Mouse (Mus musculus): ENCODE measurements around the gene Rtcb. TPM values are rescaled to one million over a fixed set of nuclear protein-coding genes. Genes with fewer than 3 reads are reported as not detected.
A peak's percentile ranks its signal among the peaks of the same experiment; 100 is the strongest.

The Rtcb gene
- polyA plus RNA-seq, 1 experiment from 2014 or later, result 204 TPM

DNA sequence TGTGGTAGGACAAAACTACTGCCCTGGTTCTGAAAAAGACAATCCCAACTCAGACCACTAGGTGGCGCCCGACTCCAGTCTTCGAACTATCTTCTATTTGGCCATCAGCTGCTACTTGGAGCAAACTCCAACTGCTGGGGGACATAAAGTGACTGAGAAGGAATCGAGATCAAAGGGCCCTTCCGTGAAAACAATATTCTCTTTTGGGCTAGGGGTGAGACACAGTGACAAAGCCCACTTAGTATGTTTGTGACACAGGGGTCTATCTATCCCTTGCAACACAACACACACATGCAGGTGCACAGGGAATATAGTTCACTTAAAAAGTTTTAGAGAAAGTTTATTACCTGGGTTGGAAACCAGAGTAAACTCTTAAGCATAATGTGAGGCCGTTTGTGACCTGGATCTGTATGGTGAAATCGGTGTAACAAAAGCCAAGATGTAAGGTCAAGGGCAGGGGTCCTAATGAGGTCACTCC, 10.6 kb upstream of the Rtcb start:
- Histone ChIP-seq H3K9ac (0 out of 2 replicates have a peak overlapping the region, but pooled peaks have one; percentile 27), H3K27ac (no peak overlapping the region), H3K4me3 (no peak overlapping the region), H3K36me3 (no peaks in the 10 kb centered on the region), H3K9me3 (no peaks in the 10 kb centered on the region), H3K27me3 (no peaks in the 10 kb centered on the region), H3K4me2 (no peak overlapping the region), H3K4me1 (no peaks in the 10 kb centered on the region)
- 12% methylated on average over 7 of the region's 7 CpGs for WGBS
- ATAC-seq (ENCODE audit: insufficient number of reproducible peaks, insufficient read depth, low FRiP score, low TSS enrichment, low read depth), result no peak

DNA sequence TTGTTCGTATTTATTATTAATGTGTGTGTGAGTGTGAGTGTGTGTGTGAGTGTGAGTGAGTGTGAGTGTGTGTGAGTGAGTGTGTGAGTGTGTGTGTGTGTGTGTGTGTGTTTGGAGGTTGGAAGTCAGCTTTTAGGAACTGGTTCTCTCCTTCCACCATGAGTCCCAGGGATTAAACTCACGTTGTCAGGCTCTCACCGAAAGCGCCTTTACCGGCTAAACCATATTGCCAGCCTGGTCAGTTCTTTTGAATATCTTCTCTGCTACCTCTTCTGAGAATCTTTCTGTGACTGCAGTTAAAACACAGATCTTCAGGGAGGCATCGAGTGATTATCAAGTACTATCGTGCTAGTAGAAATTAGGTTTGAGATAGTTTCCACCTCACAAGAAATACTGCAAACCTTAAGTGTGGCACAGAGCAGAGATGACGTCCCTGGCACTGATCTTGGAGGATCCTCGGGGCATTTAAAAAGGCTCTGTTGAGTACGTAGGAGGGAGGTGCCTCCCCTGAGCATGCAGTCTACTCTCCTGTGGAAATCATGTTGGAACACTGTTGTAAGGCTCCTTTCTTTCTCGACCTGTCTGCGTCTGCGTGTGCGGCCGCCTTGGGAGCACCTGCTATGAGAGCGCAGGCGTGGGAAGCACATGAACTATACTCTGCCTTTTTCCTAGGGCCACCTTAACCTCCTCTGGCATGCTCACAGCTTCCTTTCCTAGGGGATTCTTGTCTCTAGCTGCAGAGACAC, 10.0 kb upstream of the Rtcb start:
- Histone ChIP-seq H3K27ac (no peak overlapping the region), H3K4me3 (no peak overlapping the region)

DNA sequence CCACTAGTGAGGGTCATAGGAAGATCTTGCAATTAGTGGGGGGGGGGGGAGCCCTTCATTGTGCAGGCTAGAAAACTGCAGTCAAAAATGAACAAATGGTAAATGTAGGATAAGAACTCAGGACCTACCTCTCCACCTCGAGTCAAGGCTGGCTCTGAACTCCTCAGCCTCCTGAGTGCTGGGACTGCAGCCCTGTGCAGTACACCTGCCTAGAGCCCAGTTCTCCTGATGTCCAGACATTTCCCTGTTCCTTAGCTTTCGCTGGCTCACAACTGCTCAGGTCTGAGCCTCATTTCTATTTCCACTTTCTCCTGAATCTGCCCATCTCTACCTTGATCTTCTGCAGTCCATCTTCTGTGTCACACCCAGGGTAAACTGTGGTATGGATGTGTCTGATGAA, 8.9 kb upstream of the Rtcb start:
- no peak for ATAC-seq (ENCODE audit: insufficient number of reproducible peaks, insufficient read depth, low FRiP score, low TSS enrichment, low read depth)
- Histone ChIP-seq H3K4me2 (no peak overlapping the region), H3K4me3 (no peak overlapping the region), H3K27me3 (no peaks in the 10 kb centered on the region), H3K36me3 (no peaks in the 10 kb centered on the region), H3K9ac (no peak overlapping the region), H3K27ac (no peak overlapping the region), H3K4me1 (no peaks in the 10 kb centered on the region), H3K9me3 (no peaks in the 10 kb centered on the region)
- WGBS, result 56% methylated on average over 2 of the region's 2 CpGs

More for the DNA sequence above, 10.0 kb upstream of the Rtcb start:
- no peaks in the 10 kb centered on the region for H3K4me1 ChIP-seq
- no peaks in the 10 kb centered on the region for H3K9me3 ChIP-seq
- no peaks in the 10 kb centered on the region for H3K36me3 ChIP-seq
- 64% methylated on average over 17 of the region's 17 CpGs for WGBS
- H3K4me2 ChIP-seq, result no peak overlapping the region
- H3K9ac ChIP-seq, result 0 out of 2 replicates have a peak overlapping the region, but pooled peaks have one; percentile 27
- no peak for ATAC-seq (ENCODE audit: insufficient number of reproducible peaks, insufficient read depth, low FRiP score, low TSS enrichment, low read depth)
- H3K27me3 ChIP-seq, result no peaks in the 10 kb centered on the region

DNA sequence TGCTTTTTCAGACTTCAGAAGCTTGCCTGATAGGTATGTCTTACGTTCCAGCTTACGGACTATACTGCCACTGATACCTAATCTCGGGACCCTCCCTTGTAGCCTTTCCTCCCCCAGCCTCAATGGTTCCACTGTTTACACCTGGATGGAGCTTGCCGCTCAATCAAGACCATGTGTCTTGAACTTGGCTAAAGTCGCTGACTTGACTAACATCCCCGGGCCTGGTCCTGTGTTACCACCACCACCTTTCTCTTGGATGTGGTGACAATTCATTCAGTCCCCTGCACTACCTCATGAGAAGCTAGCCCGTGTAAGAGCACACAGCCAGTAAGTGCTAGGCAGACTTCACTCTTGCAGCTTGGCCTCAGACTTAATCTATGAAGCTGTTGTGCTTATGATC, 6.7 kb upstream of the Rtcb start:
- H3K36me3 ChIP-seq, result no peaks in the 10 kb centered on the region
- WGBS, result 81% methylated on average over 7 of the region's 7 CpGs
- H3K9me3 ChIP-seq, result no peaks in the 10 kb centered on the region
- ATAC-seq (ENCODE audit: insufficient number of reproducible peaks, insufficient read depth, low FRiP score, low TSS enrichment, low read depth), result no peak
- H3K9ac ChIP-seq, result no peak overlapping the region
- H3K4me2 ChIP-seq, result no peak overlapping the region
- no peaks in the 10 kb centered on the region for H3K4me1 ChIP-seq
- no peak overlapping the region for H3K27ac ChIP-seq
- H3K4me3 ChIP-seq, result no peak overlapping the region
- H3K27me3 ChIP-seq, result no peaks in the 10 kb centered on the region

DNA sequence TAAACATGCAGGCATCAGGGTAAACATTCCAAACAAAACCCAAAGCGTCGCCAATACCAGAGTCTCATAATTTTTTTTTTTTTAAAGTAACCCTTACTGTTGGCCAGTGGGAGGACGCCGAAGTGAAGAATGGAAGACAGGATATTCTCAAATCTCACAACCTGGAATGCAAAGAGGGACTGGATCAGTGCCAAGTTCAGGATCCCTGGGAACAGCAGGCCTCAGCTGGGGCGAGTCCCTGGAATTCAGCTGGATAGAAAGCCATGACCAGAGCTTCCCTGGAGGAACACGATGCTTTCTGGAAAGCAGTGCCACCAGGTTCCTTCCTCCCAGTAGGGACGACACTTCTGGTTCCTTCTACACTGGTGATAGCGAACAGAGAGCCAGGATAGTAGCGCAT, 5.3 kb upstream of the Rtcb start:
- H3K36me3 ChIP-seq, result no peaks in the 10 kb centered on the region
- no peaks in the 10 kb centered on the region for H3K9me3 ChIP-seq
- no peak overlapping the region for H3K9ac ChIP-seq
- no peak overlapping the region for H3K4me2 ChIP-seq
- WGBS, result 72% methylated on average over 9 of the region's 9 CpGs
- no peaks in the 10 kb centered on the region for H3K4me1 ChIP-seq
- H3K4me3 ChIP-seq, result no peak overlapping the region
- ATAC-seq (ENCODE audit: insufficient number of reproducible peaks, insufficient read depth, low FRiP score, low TSS enrichment, low read depth), result no peak
- no peaks in the 10 kb centered on the region for H3K27me3 ChIP-seq
- H3K27ac ChIP-seq, result no peak overlapping the region

DNA sequence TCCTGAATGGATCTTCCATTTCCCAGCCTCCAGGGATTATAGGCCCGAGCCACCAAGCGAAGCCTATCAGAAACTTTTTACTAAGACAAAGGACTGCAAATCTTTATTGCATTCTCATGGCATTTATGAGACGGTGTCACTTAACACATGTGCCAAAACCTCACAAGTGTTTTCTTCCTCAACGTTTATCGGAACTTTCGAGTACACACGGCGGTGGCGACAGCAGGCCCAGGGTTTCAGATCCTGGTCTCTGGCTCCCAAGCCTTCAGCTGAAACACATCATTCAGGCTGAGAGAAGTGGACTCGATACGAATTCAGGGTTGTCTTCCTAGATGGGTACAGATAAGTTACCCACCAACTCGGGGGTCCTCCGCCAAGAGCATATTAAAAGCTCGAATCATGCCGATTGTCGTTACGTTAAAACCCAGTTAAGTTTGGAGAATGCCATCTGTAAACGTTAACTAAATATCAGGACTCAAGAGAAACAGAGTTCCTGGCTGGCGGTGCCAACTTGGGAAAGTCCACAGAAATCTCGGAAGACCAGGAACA, 678 bp downstream of the Rtcb start:
- peak overlapping the region; percentile 84 for H3K27ac ChIP-seq
- peak overlapping the region; percentile 96 for H3K9ac ChIP-seq
- no peaks in the 10 kb centered on the region for H3K9me3 ChIP-seq
- no peak for ATAC-seq (ENCODE audit: insufficient number of reproducible peaks, insufficient read depth, low FRiP score, low TSS enrichment, low read depth)
- H3K4me3 ChIP-seq, result peak overlapping the region; percentile 99
- H3K36me3 ChIP-seq, result peaks cover 36% of the 10 kb centered on the region
- WGBS, result 5% methylated on average over 20 of the region's 20 CpGs
- peak overlapping the region; percentile 88 for H3K4me2 ChIP-seq
- H3K4me1 ChIP-seq, result peaks cover 7% of the 10 kb centered on the region; the same call in 1 of the 2 replicates
- no peaks in the 10 kb centered on the region for H3K27me3 ChIP-seq

DNA sequence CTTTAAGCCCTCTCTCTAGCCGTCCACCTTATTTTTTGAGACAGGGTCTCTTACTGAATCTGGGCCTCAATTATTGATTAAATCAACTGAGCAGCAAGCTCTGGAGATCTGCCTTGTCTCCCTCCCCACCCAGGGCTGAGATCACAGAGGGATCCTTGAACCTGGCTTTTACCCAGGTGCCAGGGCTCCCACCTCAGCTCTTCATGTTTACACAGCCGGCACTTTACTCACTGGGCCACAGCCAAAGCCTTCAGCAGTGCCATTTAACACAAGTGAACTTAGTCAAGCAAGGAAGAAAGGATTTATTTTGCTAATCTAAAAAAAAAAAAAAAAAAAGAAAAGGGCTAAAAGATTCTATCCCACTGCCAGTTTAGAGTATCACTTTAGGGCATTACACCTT, 3.2 kb downstream of the Rtcb start:
- 86% methylated on average over 2 of the region's 2 CpGs for WGBS
- H3K9me3 ChIP-seq, result no peaks in the 10 kb centered on the region
- H3K4me2 ChIP-seq, result no peak overlapping the region
- no peak overlapping the region for H3K9ac ChIP-seq
- H3K4me1 ChIP-seq, result peaks cover 7% of the 10 kb centered on the region; the same call in 1 of the 2 replicates
- no peak for ATAC-seq (ENCODE audit: insufficient number of reproducible peaks, insufficient read depth, low FRiP score, low TSS enrichment, low read depth)
- no peak overlapping the region for H3K27ac ChIP-seq
- no peak overlapping the region for H3K4me3 ChIP-seq
- H3K27me3 ChIP-seq, result no peaks in the 10 kb centered on the region
- peaks cover 58% of the 10 kb centered on the region for H3K36me3 ChIP-seq

DNA sequence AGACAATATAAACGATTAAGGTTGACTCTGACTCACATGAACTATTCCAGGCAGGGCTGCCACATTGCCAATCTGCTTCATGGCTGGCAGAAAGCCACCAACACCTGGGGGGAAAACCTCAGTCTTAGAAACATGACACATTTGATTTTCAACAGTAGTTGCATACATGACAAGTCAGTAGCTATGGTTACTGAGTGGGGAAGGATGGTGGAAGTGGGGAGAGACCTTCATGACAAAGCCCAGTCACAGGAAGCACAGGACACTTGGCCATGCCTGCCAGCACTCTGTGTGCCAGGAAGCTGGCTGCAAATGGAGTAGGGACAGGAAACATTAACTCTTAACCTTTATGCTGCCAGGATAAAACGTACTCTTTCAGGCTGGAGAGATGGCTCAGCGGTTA, 4.2 kb downstream of the Rtcb start:
- Histone ChIP-seq H3K4me3 (no peak overlapping the region), H3K36me3 (peaks cover 68% of the 10 kb centered on the region), H3K27ac (no peak overlapping the region), H3K9ac (no peak overlapping the region), H3K4me1 (peaks cover 7% of the 10 kb centered on the region; the same call in 1 of the 2 replicates), H3K27me3 (no peaks in the 10 kb centered on the region), H3K4me2 (no peak overlapping the region), H3K9me3 (no peaks in the 10 kb centered on the region)
- 87% methylated on average over 3 of the region's 3 CpGs for WGBS
- ATAC-seq (ENCODE audit: insufficient number of reproducible peaks, insufficient read depth, low FRiP score, low TSS enrichment, low read depth), result no peak

DNA sequence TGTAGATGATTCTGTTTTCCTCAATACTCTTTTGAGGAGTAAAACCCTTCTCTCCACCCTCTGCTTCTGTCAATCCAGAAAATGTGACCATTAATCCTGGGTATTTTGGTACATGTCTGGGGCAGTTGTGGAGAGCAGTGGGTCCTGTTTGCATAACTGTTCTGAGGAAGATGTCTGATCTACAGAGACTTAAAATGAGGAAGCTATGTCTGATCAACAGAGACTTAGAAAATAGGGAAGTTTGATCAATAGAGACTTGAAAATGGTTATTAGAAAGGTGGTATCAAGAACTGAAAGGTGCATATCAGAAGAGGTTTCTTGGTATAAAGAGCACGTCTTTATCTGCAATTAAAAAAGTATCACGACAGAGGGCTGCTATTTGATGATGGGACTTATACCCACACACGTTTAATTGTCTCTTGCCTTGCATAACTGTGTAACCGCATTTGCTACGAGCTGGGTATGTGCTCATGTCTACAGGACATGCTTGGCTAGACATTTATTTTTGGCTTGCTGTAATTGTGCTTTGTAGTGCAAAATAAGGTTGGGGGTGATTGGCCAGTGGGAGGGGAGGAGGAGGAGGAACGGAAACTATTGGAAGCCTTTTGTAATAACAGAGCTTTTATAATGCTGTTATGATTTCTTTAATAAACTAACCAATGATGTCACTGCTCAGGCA, 5.7 kb downstream of the Rtcb start:
- Histone ChIP-seq H3K4me3 (no peak overlapping the region), H3K9me3 (no peaks in the 10 kb centered on the region), H3K27me3 (no peaks in the 10 kb centered on the region), H3K36me3 (peaks cover 81% of the 10 kb centered on the region), H3K27ac (no peak overlapping the region), H3K9ac (no peak overlapping the region), H3K4me2 (no peak overlapping the region), H3K4me1 (peaks cover 7% of the 10 kb centered on the region; the same call in 1 of the 2 replicates)
- ATAC-seq (ENCODE audit: insufficient number of reproducible peaks, insufficient read depth, low FRiP score, low TSS enrichment, low read depth), result no peak
- WGBS, result 90% methylated on average over 6 of the region's 6 CpGs

DNA sequence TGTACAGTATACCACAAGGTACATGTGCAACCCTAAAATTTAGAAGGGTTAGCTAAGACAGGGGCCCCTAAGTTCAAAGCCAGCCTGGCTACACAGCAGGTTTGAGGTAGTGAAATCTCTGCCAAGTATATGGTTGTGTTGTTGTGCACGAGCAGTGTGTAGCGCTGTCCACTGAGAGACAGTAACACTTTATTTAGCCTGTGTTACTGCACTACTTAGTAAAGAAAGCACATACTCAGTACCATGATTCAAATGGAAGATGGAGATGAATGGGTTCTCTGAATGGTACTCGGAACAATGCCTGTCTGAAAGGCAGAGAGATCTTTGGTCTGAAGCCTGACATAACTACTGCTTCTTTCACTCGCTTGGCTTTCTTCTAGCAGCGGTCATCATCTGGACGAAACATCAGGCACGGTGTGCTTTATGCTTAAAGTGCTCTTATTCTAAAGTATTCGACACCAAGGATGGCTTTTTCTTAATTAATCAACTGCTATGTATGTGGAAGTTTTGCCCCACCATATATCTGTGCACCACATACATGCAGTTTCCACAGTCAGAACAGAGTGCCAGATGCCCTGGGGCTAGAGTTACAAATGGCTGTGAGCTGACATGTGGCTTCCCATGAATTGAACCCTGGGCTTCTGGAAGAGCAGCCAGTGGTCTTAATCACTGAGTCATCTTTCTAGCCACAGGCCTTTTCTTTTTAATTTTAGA, 9.0 kb downstream of the Rtcb start:
- Histone ChIP-seq H3K4me1 (no peaks in the 10 kb centered on the region), H3K27me3 (no peaks in the 10 kb centered on the region), H3K9ac (no peak overlapping the region), H3K36me3 (peaks cover 93% of the 10 kb centered on the region), H3K4me3 (no peak overlapping the region), H3K27ac (no peak overlapping the region), H3K9me3 (no peaks in the 10 kb centered on the region), H3K4me2 (no peak overlapping the region)
- ATAC-seq (ENCODE audit: insufficient number of reproducible peaks, insufficient read depth, low FRiP score, low TSS enrichment, low read depth), result no peak
- WGBS, result 91% methylated on average over 8 of the region's 8 CpGs

DNA sequence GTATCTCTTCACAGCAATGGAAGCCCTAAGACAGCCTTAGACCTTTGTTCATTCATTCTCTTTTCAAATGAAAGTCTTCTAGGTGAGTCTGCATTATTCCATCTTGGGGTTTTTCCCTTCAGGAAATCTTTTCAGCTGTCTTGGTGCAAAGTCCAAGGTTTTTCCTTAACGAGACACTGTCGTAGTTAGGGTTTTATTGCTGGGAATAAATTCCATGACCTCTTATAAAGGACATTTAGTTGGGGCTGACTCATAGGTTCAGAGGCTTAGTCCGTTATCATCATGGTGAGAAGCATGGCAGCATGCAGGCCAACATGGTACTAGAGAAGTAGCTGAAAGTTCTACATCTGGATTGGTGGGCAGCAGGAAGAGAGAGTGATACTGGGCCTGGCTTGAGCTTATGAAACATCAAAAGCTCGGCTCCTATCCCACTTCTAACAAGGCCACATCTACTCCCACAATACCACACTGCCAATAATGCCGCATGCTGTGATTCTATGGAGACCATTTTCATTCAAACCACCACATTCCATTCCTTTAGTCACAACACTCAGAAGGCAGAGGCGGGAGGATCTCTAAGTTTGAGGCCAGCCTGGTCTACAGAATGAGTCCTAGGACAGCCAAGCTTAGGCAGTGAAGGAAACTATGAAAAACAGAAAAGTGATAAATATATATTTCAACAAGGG, 21.2 kb downstream of the Rtcb start:
- 93% methylated on average over 6 of the region's 6 CpGs for WGBS
- H3K27me3 ChIP-seq, result no peaks in the 10 kb centered on the region
- no peak overlapping the region for H3K27ac ChIP-seq
- H3K4me1 ChIP-seq, result no peaks in the 10 kb centered on the region
- H3K9ac ChIP-seq, result no peak overlapping the region
- H3K36me3 ChIP-seq, result peaks cover 59% of the 10 kb centered on the region
- no peak overlapping the region for H3K4me2 ChIP-seq
- no peak for ATAC-seq (ENCODE audit: insufficient number of reproducible peaks, insufficient read depth, low FRiP score, low TSS enrichment, low read depth)
- peaks cover 6% of the 10 kb centered on the region; the same call in 1 of the 2 replicates for H3K9me3 ChIP-seq
- no peak overlapping the region for H3K4me3 ChIP-seq
